In genomic region chr7:101477200-101477599, GRCm38 (mm10) we compare ENCODE assay signal across 25 mouse cellular contexts. TPM values are rescaled to one million over a fixed set of nuclear protein-coding genes. Genes with fewer than 3 reads are reported as not detected.
A peak's percentile ranks its signal among the peaks of the same experiment; 100 is the strongest.
DNase-seq lines count a peak whose midpoint lies in the region; ATAC-seq and TF ChIP-seq lines count a peak whose summit lies in the region.
"Had no signal": no experiment of that assay in that cellular context is flagged by ENCODE, and none has a peak within 500 bp of the region (broad histone marks: within the 10 kb centered on the region; RNA-seq: fewer than 3 reads in every experiment).

No protein-coding gene starts in this region.

- no peaks in the 10 kb centered on the region for H3K36me3 ChIP-seq in embryonic facial prominence, embryonic 11.5 days (replicated peaks; ENCODE audit: control insufficient read depth, insufficient read depth, low read depth, low read length)
- no peaks in the 10 kb centered on the region for H3K36me3 ChIP-seq in embryonic facial prominence, embryonic 10.5 days (replicated peaks)
- H3K36me3 ChIP-seq: heart, embryonic 10.5 days; heart, embryonic 15.5 days; liver, embryonic 15.5 days; midbrain, embryonic 12.5 days had no signal

- no peak overlapping the region for H3K9ac ChIP-seq in embryonic facial prominence, embryonic 11.5 days (replicated peaks; ENCODE audit: low read length)
- H3K9ac ChIP-seq: heart, embryonic 15.5 days; liver, embryonic 15.5 days; midbrain, embryonic 12.5 days had no signal

- no peak overlapping the region for H3K4me2 ChIP-seq in embryonic facial prominence, embryonic 11.5 days (ENCODE audit: low read depth, low read length)
- H3K4me2 ChIP-seq: heart, embryonic 15.5 days; liver, embryonic 15.5 days; midbrain, embryonic 12.5 days had no signal

- WGBS in embryonic facial prominence, embryonic 11.5 days, result 48% methylated on average over 5 of the region's 5 CpGs
- 42% methylated on average over 5 of the region's 5 CpGs for WGBS in embryonic facial prominence, embryonic 10.5 days

- ATAC-seq in embryonic facial prominence, embryonic 11.5 days (replicated peaks; ENCODE audit: insufficient number of reproducible peaks, low FRiP score, low TSS enrichment, low read depth), result no peak
- ATAC-seq: intestine, embryonic 16.5 days had no signal

- H3K4me3 ChIP-seq in embryonic facial prominence, embryonic 11.5 days (ENCODE audit: low read depth, low read length), result no peak overlapping the region
- H3K4me3 ChIP-seq in embryonic facial prominence, embryonic 10.5 days, result no peak overlapping the region
- no peak overlapping the region for H3K4me3 ChIP-seq in layer of hippocampus, adult 2 months
- H3K4me3 ChIP-seq: erythroblast, embryonic 14.5 days; heart, embryonic 10.5 days; heart, embryonic 15.5 days; liver, embryonic 15.5 days; midbrain, embryonic 12.5 days had no signal

- peak; percentile 27 for DNase-seq in embryonic facial prominence, embryonic 11.5 days (ENCODE audit: low spot score)
- DNase-seq in embryonic facial prominence, embryonic 10.5 days (ENCODE audit: low spot score), result no peak
- DNase-seq in layer of hippocampus, adult 2 months (ENCODE audit: low spot score in 2 of 2), result no peak
- DNase-seq in layer of hippocampus, postnatal 14 days (ENCODE audit: low spot score in 2 of 2), result no peak
- peak; percentile 30 for DNase-seq in ES-CJ7 (ENCODE audit: low read depth, low spot score)
- DNase-seq in R1 (ENCODE audit: low read depth, low spot score), result peak; percentile 40
- DNase-seq in retina, postnatal 1 day, result no peak
- DNase-seq in adrenal gland, postnatal 4 days (ENCODE audit: low spot score in 2 of 2), result no peak
- DNase-seq: adrenal gland, postnatal 10 days; embryo, embryonic 11 days; gastrocnemius, postnatal 14 days; heart, adult 11 months; kidney, adult 8-10 months; kidney, postnatal 10 days; left cerebral cortex, postnatal 4 days; liver; lung, postnatal 36 days; spleen, adult 18-20 months; thymus, postnatal 14 days had no signal

- no peaks in the 10 kb centered on the region for H3K27me3 ChIP-seq in embryonic facial prominence, embryonic 11.5 days (ENCODE audit: control insufficient read depth, insufficient read depth, low read length)
- H3K27me3 ChIP-seq in embryonic facial prominence, embryonic 10.5 days (replicated peaks; ENCODE audit: low read depth, poor library complexity, severe bottlenecking), result no peaks in the 10 kb centered on the region
- H3K27me3 ChIP-seq: liver, embryonic 15.5 days; midbrain, embryonic 12.5 days had no signal

- TF ChIP-seq CTCF in layer of hippocampus, adult 2 months (conservative IDR thresholded peaks at IDR 0.05), result no peak

- no peaks in the 10 kb centered on the region for H3K4me1 ChIP-seq in embryonic facial prominence, embryonic 11.5 days (ENCODE audit: control insufficient read depth, insufficient read depth, low read length)
- peaks cover 2% of the 10 kb centered on the region; the same call in 1 of the 2 replicates for H3K4me1 ChIP-seq in embryonic facial prominence, embryonic 10.5 days
- H3K4me1 ChIP-seq: liver, embryonic 15.5 days; midbrain, embryonic 12.5 days had no signal

- H3K9me3 ChIP-seq in embryonic facial prominence, embryonic 11.5 days (replicated peaks; ENCODE audit: control insufficient read depth, low read length), result no peaks in the 10 kb centered on the region
- H3K9me3 ChIP-seq in embryonic facial prominence, embryonic 10.5 days, result no peaks in the 10 kb centered on the region
- H3K9me3 ChIP-seq: heart, embryonic 10.5 days; heart, embryonic 15.5 days; liver, embryonic 15.5 days; midbrain, embryonic 12.5 days had no signal

- H3K27ac ChIP-seq in embryonic facial prominence, embryonic 11.5 days (replicated peaks; ENCODE audit: low read depth, low read length), result no peak overlapping the region
- H3K27ac ChIP-seq in embryonic facial prominence, embryonic 10.5 days (replicated peaks), result no peak overlapping the region
- H3K27ac ChIP-seq in layer of hippocampus, adult 2 months, result peak overlapping the region; percentile 67; the same call in 1 of the 2 replicates
- H3K27ac ChIP-seq: heart, embryonic 10.5 days; heart, embryonic 15.5 days; liver, embryonic 15.5 days; midbrain, embryonic 12.5 days had no signal

RNA-seq across cellular contexts. Expression of gene Pde2a, which starts 55.7 kb away (rescaled TPM):
- 10.6 and 18.6 TPM in 2 replicates for polyA plus RNA-seq in embryonic facial prominence, embryonic 11.5 days (2014; fragmentation: Nextera tagmentation; extraction: Ambion mirVana)
- 21.7 and 22.5 TPM in 2 replicates for polyA plus RNA-seq in embryonic facial prominence, embryonic 10.5 days (2016; fragmentation: Nextera tagmentation; extraction: Ambion mirVana)
- 100 to 1,000 TPM; 300 to 318 TPM for total RNA-seq in layer of hippocampus, adult 2 months (2021)
- 100 to 1,000 TPM; 239 to 248 TPM for total RNA-seq in layer of hippocampus, postnatal 14 days (2021)
- 100 to 1,000 TPM; 105 to 129 TPM for total RNA-seq in adrenal gland, postnatal 4 days (2021)

Comparison
In these comparisons a context has a peak if more than half of its experiments do, and no peak if none do; other contexts are left out.
1. DNase-seq: peak in embryonic facial prominence, embryonic 11.5 days (single experiment), ES-CJ7 (single experiment) and R1 (single experiment); none in embryonic facial prominence, embryonic 10.5 days (single experiment), layer of hippocampus, adult 2 months (0 of 2), layer of hippocampus, postnatal 14 days (0 of 2), retina, postnatal 1 day (single experiment) and adrenal gland, postnatal 4 days (0 of 2).